Mouse (Mus musculus) stomach, postnatal 0 days (tissue): Measurements from ENCODE around the gene Gm5134. TPM values are rescaled to one million over a fixed set of nuclear protein-coding genes. Genes with fewer than 3 reads are reported as not detected.

Experiments
- ATAC-seq: fragments of 200-750 bp; cut with Nextera tagmentation; 2 replicates; pipeline ENCODE4 v1.8.0; 2017; ENCODE audit not compliant: low FRiP score, low TSS enrichment
- DNase-seq: peaks from one replicate; pipeline ENCODE4 v3.0.0-alpha.2; 2016; ENCODE audit warnings: low spot score
- H3K27ac ChIP-seq: fragments of 300-500 bp; sonication (generic); replicated peaks from 2 replicates; pipeline ENCODE4 v1.5.1; 2014; ENCODE audit warnings: mild to moderate bottlenecking, control low read depth
- H3K27me3 ChIP-seq: fragments of 300-500 bp; sonication (generic); 2 replicates; pipeline ENCODE4 v1.6.1; 2014; ENCODE audit warnings: low read length; ENCODE audit not compliant: control insufficient read depth, insufficient read depth
- H3K36me3 ChIP-seq: fragments of 300-500 bp; sonication (generic); 2 replicates; pipeline ENCODE4 v1.6.1; 2014; ENCODE audit warnings: low read length, mixed read lengths; ENCODE audit not compliant: control insufficient read depth, insufficient read depth
- H3K4me1 ChIP-seq: fragments of 300-500 bp; sonication (generic); replicated peaks from 2 replicates; pipeline ENCODE4 v1.6.1; 2014; ENCODE audit warnings: antibody characterized with exemption; ENCODE audit not compliant: control insufficient read depth, insufficient read depth
- H3K4me2 ChIP-seq: fragments of 300-500 bp; sonication (generic); replicated peaks from 2 replicates; pipeline ENCODE4 v1.6.1; 2014; ENCODE audit warnings: low read depth, mild to moderate bottlenecking, control low read depth, moderate library complexity
- H3K4me3 ChIP-seq: fragments of 300-500 bp; sonication (generic); 2 replicates; pipeline ENCODE4 v1.5.1; 2014; ENCODE audit warnings: low read depth, low read length, control low read depth
- H3K9ac ChIP-seq: fragments of 300-500 bp; sonication (generic); 2 replicates; pipeline ENCODE4 v1.6.1; 2014; ENCODE audit warnings: mild to moderate bottlenecking, low read length, control low read depth, mixed read lengths
- H3K9me3 ChIP-seq: fragments of 300-500 bp; sonication (generic); 2 replicates; pipeline ENCODE4 v1.6.1; 2016; ENCODE audit warnings: low read length; ENCODE audit not compliant: control insufficient read depth
- CTCF ChIP-seq: IDR thresholded peaks from 2 replicates; pipeline ENCODE4 v1.5.1; 2016; ENCODE audit warnings: antibody characterized with exemption, low read depth, mild to moderate bottlenecking, moderate library complexity
- EP300 ChIP-seq: optimal IDR thresholded peaks from 2 replicates; pipeline ENCODE3; 2016; ENCODE audit warnings: antibody characterized with exemption
- WGBS: fragments of 180-500 bp; shearing (Covaris S2); extraction: QIAGEN DNeasy Blood & Tissue Kit; methylation state at CpG from one replicate; pipeline ENCODE4 v1.1.7; 2014; 5-methylcytosine and 5-hydroxymethylcytosine counted together
- polyA plus RNA-seq: library from polyadenylated mRNA; unstranded; fragments of >200 nt; fragmentation: Nextera tagmentation; extraction: Ambion mirVana; gene quantifications from 2 replicates; pipeline ENCODE4 v1.2.1, GENCODE M21; 2015

The Gm5134 gene
- polyA plus RNA-seq, 1 experiment from 2014 or later, result not detected

GRCm38 (mm10) chr10:75935680-75936541 lies 18.4 kb upstream of the Gm5134 start, which contains the start of gene Mmp11:
TSS of gene Mmp11 (minus strand) at chr10:75936496.
- no peaks in the 10 kb centered on the region for H3K36me3 ChIP-seq
- H3K27me3 ChIP-seq, result no peaks in the 10 kb centered on the region
- peak within 1 kb of the TSS; percentile 62 for H3K9ac ChIP-seq
- H3K4me2 ChIP-seq, result peak within 1 kb of the TSS; percentile 74
- H3K4me1 ChIP-seq, result peaks cover 11% of the 10 kb centered on the region
- H3K4me3 ChIP-seq, result peak within 1 kb of the TSS; percentile 56
- WGBS, result 4% methylated on average over 45 of the region's 51 CpGs
- no peaks in the 10 kb centered on the region for H3K9me3 ChIP-seq
- DNase-seq, result peak; percentile 93
- ATAC-seq, result peak; percentile 85
- H3K27ac ChIP-seq, result no peak within 1 kb of the TSS; the same call in 1 of the 2 replicates
- TF ChIP-seq CTCF (no peak), EP300 (no peak)

- peaks cover 7% of the 10 kb centered on the region for H3K4me1 ChIP-seq
These were observed 17.2 kb upstream of the Gm5134 start for GRCm38 (mm10) chr10:75936909-75937667.

GRCm38 (mm10) chr10:75937851-75938643 lies 16.3 kb upstream of the Gm5134 start:
- WGBS, result 61% methylated on average over 10 of the region's 10 CpGs
- Histone ChIP-seq H3K36me3 (no peaks in the 10 kb centered on the region), H3K9me3 (no peaks in the 10 kb centered on the region), H3K4me2 (no peak overlapping the region), H3K4me1 (peaks cover 7% of the 10 kb centered on the region), H3K27me3 (no peaks in the 10 kb centered on the region), H3K4me3 (no peak overlapping the region), H3K27ac (no peak overlapping the region), H3K9ac (no peak overlapping the region)
- no peak for ATAC-seq
- no peak for DNase-seq
- no peak for TF ChIP-seq EP300
- no peak for TF ChIP-seq CTCF

More at GRCm38 (mm10) chr10:75936909-75937667, 17.2 kb upstream of the Gm5134 start:
- no peak for DNase-seq
- no peaks in the 10 kb centered on the region for H3K27me3 ChIP-seq
- H3K4me2 ChIP-seq, result peak overlapping the region; percentile 11; the same call in 1 of the 2 replicates
- 61% methylated on average over 18 of the region's 18 CpGs for whole genome bisulfite sequencing
- ATAC-seq, result no peak
- no peaks in the 10 kb centered on the region for H3K36me3 ChIP-seq
- no peak overlapping the region; the same call in 1 of the 2 replicates for H3K9ac ChIP-seq
- H3K9me3 ChIP-seq, result no peaks in the 10 kb centered on the region
- H3K4me3 ChIP-seq, result no peak overlapping the region
- no peak overlapping the region for H3K27ac ChIP-seq
- TF ChIP-seq CTCF (no peak), EP300 (no peak)

GRCm38 (mm10) chr10:75939481-75940234 lies 14.7 kb upstream of the Gm5134 start:
- H3K27ac ChIP-seq, result no peak overlapping the region
- H3K4me1 ChIP-seq, result peaks cover 7% of the 10 kb centered on the region
- no peak overlapping the region for H3K4me2 ChIP-seq
- ATAC-seq (no peak), DNase-seq (no peak)
- WGBS, result 64% methylated on average over 9 of the region's 9 CpGs
- H3K9ac ChIP-seq, result no peak overlapping the region
- H3K36me3 ChIP-seq, result no peaks in the 10 kb centered on the region
- H3K9me3 ChIP-seq, result no peaks in the 10 kb centered on the region
- no peaks in the 10 kb centered on the region for H3K27me3 ChIP-seq
- TF ChIP-seq EP300, result no peak
- TF ChIP-seq CTCF, result no peak
- H3K4me3 ChIP-seq, result no peak overlapping the region

DNA sequence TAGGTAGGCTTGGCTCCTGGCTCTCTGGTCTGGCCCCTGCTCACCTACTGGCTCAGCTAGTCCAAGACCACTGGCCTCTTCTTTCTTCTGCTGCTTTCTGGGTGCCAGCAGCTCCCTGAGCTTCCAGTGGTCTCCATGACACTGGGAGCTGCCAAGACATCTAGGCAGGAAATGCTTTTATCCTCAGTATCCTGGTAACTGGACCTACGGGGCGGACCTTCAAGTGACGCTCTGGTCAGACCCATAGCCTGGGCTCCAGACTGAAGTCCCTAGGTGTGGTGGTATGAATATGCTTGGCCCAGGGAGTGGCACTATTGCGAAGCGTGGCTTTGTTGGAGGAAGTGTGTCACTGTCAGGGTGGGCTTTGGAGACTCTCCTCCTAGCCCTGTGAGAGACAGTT lies 13.8 kb upstream of the Gm5134 start, which contains the start of gene Gm867:
Gene Gm867 (minus strand): TSS at position 153 of the 400 bp plus-strand sequence.
- peaks cover 4% of the 10 kb centered on the region for H3K4me1 ChIP-seq
- no peak within 1 kb of the TSS for H3K4me3 ChIP-seq
- WGBS, result 82% methylated on average over 5 of the region's 5 CpGs
- no peaks in the 10 kb centered on the region for H3K36me3 ChIP-seq
- TF ChIP-seq EP300, result no peak
- TF ChIP-seq CTCF, result no peak
- H3K27me3 ChIP-seq, result no peaks in the 10 kb centered on the region
- no peak within 1 kb of the TSS for H3K27ac ChIP-seq
- no peaks in the 10 kb centered on the region for H3K9me3 ChIP-seq
- DNase-seq (no peak), ATAC-seq (no peak)
- H3K9ac ChIP-seq, result no peak within 1 kb of the TSS
- no peak within 1 kb of the TSS for H3K4me2 ChIP-seq
